Mouse (Mus musculus) small intestine, adult 2 months (tissue): ENCODE measurements around the gene Man1c1. TPM values are rescaled to one million over a fixed set of nuclear protein-coding genes. Genes with fewer than 3 reads are reported as not detected.

Experiments
- H3K27ac ChIP-seq: fragments of 200-500 bp; 2 replicates; pipeline ENCODE4 v1.5.1; 2012; ENCODE audit warnings: low read depth, low read length, control low read depth, inconsistent platforms; ENCODE audit not compliant: insufficient read depth
- H3K27me3 ChIP-seq: fragments of 200-500 bp; 2 replicates; pipeline ENCODE4 v1.6.1; 2012; ENCODE audit warnings: mild to moderate bottlenecking, moderate library complexity, low read length, inconsistent platforms; ENCODE audit not compliant: control insufficient read depth, insufficient read depth
- H3K36me3 ChIP-seq: fragments of 200-500 bp; 2 replicates; pipeline ENCODE4 v1.6.1; 2012; ENCODE audit warnings: mild to moderate bottlenecking, low read length, control low read depth, inconsistent platforms; ENCODE audit not compliant: control insufficient read depth, insufficient read depth
- H3K4me1 ChIP-seq: fragments of 200-500 bp; 2 replicates; pipeline ENCODE4 v1.6.1; 2012; ENCODE audit warnings: low read length, inconsistent platforms, mixed read lengths; ENCODE audit not compliant: control insufficient read depth, insufficient read depth, insufficient read length
- H3K4me3 ChIP-seq: fragments of 200-500 bp; 2 replicates; pipeline ENCODE4 v1.5.1; 2012; ENCODE audit warnings: low read depth, mild to moderate bottlenecking, control low read depth, inconsistent platforms, low read length, moderate library complexity
- CTCF ChIP-seq: fragments of 200-500 bp; IDR thresholded peaks from 2 replicates; pipeline ENCODE4 v1.5.1; 2012; ENCODE audit warnings: low read depth, mild to moderate bottlenecking, control low read depth, inconsistent platforms, low read length, moderate library complexity, mixed read lengths; ENCODE audit not compliant: insufficient replicate concordance, insufficient read length; ENCODE audit errors: extremely low read depth
- POLR2A ChIP-seq: fragments of 200-500 bp; IDR thresholded peaks from 2 replicates; pipeline ENCODE4 v1.6.1; 2012; ENCODE audit warnings: low read depth, mild to moderate bottlenecking, control low read depth, inconsistent platforms, low read length, moderate library complexity
- WGBS: fragments of 180-500 bp; shearing (Covaris S2); methylation state at CpG from one replicate; pipeline ENCODE4 v1.1.7; 2018; 5-methylcytosine and 5-hydroxymethylcytosine counted together
- polyA plus RNA-seq: library from polyadenylated mRNA; depleted of rRNA; stranded (reverse); fragments of >200 nt; gene quantifications from 2 replicates; pipeline ENCODE4 v1.2.3, GENCODE M21; 2012

The Man1c1 gene
- polyA plus RNA-seq, 1 experiment = 3.7 TPM

DNA sequence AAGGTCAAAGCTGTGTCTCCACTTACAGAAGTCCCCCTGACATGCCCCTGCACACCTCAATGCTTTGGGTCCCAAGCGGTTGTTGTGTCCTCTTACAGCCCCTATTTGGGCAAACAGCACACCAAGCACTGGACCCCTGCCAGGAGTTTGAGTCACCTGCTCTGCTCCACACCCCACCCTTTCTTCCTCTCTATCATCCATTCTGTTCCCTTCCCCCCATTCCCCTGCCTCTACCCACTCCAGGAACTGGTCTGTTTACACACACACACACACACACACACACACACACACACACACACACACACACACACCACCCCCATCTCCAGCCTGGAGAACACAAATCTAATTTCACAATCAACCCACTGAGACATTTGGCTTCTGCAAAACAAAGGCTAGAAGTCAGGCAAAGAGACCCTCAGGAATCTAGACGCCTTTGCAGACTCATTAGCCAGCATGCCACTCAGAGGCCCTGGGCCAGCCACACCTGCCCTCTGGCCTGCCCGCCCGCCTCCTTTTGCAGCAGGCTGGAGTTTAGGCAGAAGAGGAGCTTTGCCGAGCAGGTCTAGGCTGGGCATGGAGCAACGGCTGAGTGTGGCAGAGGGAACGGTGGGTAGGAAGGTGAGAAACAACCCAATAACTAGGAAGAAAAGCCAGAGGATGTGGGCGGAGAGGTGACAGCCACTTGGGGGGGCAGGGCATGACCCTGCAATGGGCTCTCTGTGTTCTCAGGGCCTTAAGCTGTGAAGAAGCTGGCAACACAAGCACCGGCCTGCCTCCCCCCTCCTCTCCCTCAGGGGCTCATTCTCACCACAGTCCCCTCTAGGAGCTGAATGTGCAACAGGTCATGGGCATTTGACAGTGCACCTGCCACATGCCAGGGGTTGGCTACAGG lies 157.0 kb downstream of the Man1c1 start:
- 38% methylated on average over 9 of the region's 9 CpGs for WGBS
- Histone ChIP-seq H3K36me3 (no peaks in the 10 kb centered on the region), H3K27ac (no peak overlapping the region), H3K4me1 (peaks cover 6% of the 10 kb centered on the region), H3K27me3 (peaks cover 4% of the 10 kb centered on the region; the same call in 1 of the 2 replicates), H3K4me3 (peak overlapping the region; percentile 4)
- TF ChIP-seq POLR2A (no peak), CTCF (no peak)

DNA sequence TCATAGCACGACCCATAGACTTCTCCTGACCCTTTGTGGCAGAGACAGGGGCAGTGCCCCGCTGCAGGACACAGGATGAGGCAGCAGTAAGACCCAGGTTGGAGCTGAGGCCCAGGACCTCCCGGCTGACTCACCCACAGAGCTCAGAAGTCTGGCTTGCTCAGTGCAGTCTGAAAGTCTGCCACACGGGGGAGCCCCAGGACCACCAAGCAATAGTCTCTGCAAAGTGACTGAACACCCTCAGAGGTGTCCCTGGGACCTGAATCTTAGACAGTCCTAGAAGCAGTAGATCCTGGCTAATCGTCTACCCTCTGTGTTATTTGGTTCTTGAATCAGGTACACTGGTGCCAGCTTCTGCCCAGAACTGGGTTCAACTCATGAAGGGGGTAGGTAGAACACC lies 160.8 kb downstream of the Man1c1 start:
- WGBS = 3% methylated on average over 5 of the region's 5 CpGs
- no peak overlapping the region for H3K27ac ChIP-seq
- no peaks in the 10 kb centered on the region for H3K27me3 ChIP-seq
- no peaks in the 10 kb centered on the region for H3K36me3 ChIP-seq
- TF ChIP-seq POLR2A (no peak), CTCF (peak; percentile 96)
- no peak overlapping the region for H3K4me3 ChIP-seq
- peaks cover 6% of the 10 kb centered on the region for H3K4me1 ChIP-seq

DNA sequence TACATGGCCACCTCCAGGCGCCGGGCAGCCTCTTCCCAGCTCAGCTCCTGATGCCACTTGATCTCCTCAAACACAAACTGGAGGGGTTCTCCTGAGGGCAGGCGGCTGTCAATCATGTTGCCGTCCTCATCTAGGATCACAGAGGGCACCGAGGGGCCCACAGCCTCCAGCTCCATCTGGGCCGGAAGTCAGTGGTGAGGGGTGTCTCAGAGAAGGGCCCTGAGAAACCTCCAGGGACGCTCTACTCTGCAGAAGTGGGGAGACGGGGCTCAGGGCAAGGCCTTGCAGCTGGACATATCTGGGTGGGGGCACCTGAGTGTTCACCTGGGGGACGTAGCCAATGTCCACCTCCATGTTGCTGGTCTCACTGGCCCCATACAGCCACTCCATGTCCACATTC lies 161.4 kb downstream of the Man1c1 start:
- no peaks in the 10 kb centered on the region for H3K36me3 ChIP-seq
- 94% methylated on average over 9 of the region's 9 CpGs for WGBS
- TF ChIP-seq CTCF = no peak

DNA sequence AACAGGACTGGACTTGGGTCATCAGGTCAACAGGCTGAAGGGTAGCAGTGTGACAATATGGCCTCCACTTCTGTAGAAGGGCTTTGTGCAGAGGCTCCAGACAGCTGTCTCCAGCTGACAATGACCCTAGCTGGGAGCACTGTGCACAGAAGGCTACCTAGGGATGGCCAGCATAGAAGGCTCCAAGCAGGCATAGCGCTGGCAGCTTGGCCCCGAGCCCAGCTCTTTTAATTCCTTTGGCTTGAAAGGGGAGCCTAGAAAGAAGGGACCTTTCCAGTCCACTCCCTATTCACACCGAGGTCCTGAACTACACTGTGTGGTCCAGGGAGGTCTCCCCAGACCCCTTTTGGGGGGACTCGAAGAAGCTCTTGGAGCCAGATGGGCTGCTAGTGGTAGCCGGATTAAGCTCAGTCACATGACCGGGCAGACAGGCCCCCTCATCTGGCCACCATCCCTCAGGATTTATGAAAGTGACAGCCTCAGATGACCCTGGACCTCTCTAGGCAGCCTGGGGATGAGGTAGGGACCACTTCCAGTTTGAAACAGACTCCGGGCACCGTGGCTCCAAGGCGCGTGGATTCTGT lies 165.0 kb downstream of the Man1c1 start:
- Histone ChIP-seq H3K27ac (no peak overlapping the region), H3K4me3 (no peak overlapping the region), H3K36me3 (no peaks in the 10 kb centered on the region), H3K4me1 (peaks cover 2% of the 10 kb centered on the region; the same call in 1 of the 2 replicates), H3K27me3 (no peaks in the 10 kb centered on the region)
- TF ChIP-seq POLR2A = no peak
- 86% methylated on average over 10 of the region's 10 CpGs for WGBS

More for the DNA sequence above, 161.4 kb downstream of the Man1c1 start:
- Histone ChIP-seq H3K27me3 (no peaks in the 10 kb centered on the region), H3K27ac (no peak overlapping the region), H3K4me3 (no peak overlapping the region), H3K4me1 (peaks cover 6% of the 10 kb centered on the region)

DNA sequence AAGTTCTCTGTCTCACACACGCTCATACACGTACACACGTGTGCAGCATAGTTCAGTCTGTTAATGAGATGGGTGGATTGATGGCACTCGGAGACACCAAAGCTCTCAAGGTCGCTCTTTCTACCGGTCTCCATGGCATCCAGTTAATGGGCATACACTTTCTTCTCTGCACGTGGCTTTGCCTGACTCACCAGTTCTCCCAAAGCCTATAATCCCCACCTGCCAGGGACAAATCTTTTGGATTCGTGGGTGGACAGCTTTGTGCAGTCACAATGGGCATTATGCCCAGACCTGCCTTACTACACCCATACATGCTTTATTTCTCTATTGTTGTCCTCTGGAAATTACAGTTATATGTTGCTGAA lies 168.3 kb downstream of the Man1c1 start:
- Histone ChIP-seq H3K27me3 (no peaks in the 10 kb centered on the region), H3K27ac (peak overlapping the region; percentile 42; the same call in 1 of the 2 replicates), H3K4me1 (peaks cover 3% of the 10 kb centered on the region; the same call in 1 of the 2 replicates), H3K36me3 (peaks cover 7% of the 10 kb centered on the region; the same call in 1 of the 2 replicates), H3K4me3 (peak overlapping the region; percentile 95)
- no peak for TF ChIP-seq POLR2A
- TF ChIP-seq CTCF = no peak
- under 1% methylated on average over 8 of the region's 8 CpGs for WGBS

DNA sequence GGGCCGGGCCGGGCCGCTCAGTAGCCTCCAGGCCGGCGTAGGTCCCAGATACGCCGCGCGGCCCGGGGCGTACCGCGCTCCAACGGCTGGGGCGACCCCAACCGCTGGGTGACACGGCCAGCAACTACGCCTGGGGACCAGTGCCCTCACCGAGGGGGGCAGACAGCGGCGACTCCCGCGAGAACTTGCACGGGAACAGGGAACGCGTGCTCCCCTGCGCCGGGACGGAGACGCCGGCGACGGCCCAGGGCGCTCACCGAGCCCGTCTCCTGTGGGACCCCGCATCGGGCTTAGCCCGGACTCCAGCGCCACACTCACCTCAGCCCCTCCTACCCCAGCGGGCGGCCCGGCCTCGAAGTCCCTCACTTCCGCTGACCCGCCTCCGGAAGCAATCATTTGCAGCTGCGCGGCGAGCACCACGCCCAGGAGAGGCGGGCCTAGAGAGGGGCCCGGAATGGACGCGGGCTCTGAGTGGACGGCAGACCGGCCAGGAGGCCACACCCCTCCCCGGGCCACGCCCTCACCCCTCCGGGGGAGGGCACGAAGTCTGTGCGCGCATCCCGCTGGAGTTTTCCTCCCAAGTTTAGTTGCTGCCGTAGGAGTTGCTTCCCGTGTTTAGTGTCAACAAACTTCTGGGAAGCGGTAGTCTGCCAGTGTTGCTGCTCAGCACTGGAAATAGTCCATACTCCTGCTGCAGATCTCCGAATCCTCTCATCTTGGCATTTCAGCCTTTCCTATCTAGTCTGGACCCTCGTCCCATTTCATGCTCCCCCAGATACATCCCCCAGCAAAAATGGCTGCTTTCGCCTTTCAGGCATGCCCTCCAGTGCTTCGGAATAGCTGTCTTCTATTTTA lies 168.9 kb downstream of the Man1c1 start, which contains the start of gene Mtfr1l:
TSS of gene Mtfr1l (minus strand) at position 456 of the 855 bp plus-strand sequence.
- peak within 1 kb of the TSS; percentile 95 for H3K4me3 ChIP-seq
- H3K27me3 ChIP-seq = no peaks in the 10 kb centered on the region
- peaks cover 13% of the 10 kb centered on the region for H3K36me3 ChIP-seq
- H3K4me1 ChIP-seq = peaks cover 3% of the 10 kb centered on the region; the same call in 1 of the 2 replicates
- WGBS = under 1% methylated on average over 71 of the region's 71 CpGs
- peak within 1 kb of the TSS; percentile 60 for H3K27ac ChIP-seq
- no peak for TF ChIP-seq CTCF
- TF ChIP-seq POLR2A = peak; percentile 63
